Mouse (Mus musculus): ENCODE measurements around the gene Rfx1.

Gene Rfx1

DNA sequence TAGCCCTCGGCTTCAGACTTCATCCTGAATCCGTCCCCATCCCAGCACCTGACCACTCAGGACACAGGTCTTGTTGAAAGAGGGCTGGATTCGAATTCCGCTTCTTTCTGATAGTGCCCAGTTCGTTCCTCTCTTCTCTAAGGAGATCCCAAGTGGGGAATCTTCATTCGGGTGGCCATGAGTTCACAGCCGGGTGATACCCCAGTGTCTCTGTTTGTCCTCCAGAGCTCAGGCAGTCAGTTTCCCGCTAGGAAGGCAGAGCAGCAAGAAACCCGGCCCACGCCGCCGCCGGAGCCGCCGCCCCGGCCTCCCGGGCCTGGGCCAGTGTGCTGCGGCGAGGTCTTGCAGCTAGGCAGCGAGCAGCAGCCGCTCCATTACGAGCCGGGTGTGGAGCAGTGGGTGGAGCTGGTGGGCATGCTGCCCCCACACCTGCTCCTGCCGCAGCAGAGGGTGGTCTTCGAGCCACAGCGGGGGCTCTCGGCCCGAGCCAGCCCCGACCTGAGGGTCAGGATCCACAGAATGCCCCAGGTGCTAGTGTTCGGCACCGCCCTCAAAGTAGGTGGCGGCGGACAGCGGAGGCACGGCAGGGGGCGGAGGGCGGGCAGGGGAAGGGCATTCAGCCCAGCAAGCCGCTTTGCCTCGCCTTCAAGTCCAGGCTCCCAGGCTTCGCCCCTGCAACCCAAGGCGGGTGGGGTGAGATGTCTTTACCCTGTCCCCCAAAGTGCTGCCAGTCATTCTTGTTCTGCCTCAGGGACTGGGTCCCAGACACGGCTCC lies 17.9 kb downstream of the Rfx1 start:
- in situ Hi-C loops (cut with MboI; ENCODE audit: unreplicated experiment in 2 of 2): no loop called here

DNA sequence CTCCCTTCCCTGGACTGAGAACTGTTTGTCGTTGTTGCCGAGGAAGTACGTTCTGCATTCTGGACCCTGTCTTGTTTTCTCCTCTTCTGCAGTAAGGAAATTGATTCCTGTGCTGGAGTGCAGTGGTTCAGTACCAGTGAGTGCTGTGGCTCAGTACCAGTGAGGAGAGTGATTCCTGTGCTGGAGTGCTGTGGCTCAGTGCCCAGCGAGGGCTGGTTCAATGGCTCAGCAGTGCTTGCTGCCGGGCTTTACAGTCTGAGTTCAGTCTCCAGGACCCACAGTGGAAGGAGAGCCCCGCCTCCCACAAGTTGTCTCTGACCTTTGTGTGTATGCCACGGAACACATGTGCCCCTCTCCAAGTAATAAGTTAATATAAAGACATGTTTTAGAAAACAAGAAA lies 20.5 kb downstream of the Rfx1 start:
- in situ Hi-C loops (cut with MboI; ENCODE audit: unreplicated experiment in 2 of 2): no loop called here

DNA sequence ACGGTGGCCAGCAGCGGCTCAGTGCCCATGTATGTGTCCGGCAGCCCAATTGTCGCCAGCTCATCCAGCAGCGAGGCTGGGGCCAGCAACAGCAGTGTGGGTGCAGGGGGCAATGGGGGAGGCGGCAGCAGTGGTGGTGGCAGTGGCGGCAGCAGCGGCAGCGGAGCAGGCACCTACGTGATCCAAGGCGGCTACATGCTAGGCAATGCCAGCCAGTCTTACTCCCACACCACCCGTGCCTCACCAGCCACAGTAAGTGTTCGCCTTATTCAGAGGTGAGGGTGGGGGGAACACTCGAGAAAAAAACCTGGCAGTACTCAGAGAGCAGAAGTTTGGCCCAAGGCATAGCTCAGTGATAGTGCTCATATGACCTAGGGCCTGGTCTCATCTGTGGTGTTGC lies 21.2 kb downstream of the Rfx1 start:
- in situ Hi-C loops (cut with MboI; ENCODE audit: unreplicated experiment in 2 of 2): no loop called here

DNA sequence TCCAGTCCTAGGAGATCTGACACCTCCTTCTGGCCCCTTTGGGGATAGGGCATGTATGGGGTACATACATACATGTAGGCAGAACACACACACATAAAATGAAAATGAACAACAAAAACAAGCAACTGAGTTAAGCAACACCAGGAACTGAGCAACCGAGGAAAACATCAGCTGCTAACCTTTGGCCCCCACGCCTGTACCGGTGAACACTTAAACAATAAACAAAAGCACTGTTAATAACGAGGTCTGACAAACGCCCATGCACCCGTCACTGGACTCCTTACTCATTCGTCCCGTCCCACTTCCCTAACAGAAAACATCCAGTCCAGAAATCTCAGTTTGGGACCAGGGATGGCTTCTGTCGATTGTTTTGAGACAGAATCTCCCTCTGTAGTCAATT lies 22.6 kb downstream of the Rfx1 start:
- in situ Hi-C loops (cut with MboI; ENCODE audit: unreplicated experiment in 2 of 2): no loop called here

DNA sequence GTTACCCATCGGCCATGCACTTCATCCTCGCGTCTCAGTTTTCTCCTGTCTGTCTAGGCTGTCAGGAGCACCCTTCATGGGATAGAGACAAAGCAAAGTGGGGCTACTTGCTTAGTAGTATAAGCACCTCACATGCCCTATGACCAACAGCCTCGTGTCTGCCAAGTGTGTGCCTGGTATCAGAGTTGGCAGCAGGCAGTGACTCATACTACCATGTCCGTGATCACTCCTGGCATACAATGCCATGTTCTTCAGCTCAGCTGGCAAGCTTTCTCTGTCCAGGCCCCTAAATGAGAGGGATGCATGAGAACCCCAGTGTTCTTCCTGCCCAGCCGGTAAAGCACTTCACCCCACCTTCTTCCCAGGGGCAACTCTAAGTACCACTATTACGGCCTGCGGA lies 24.0 kb downstream of the Rfx1 start:
- in situ Hi-C loops (cut with MboI; ENCODE audit: unreplicated experiment in 2 of 2): no loop called here

DNA sequence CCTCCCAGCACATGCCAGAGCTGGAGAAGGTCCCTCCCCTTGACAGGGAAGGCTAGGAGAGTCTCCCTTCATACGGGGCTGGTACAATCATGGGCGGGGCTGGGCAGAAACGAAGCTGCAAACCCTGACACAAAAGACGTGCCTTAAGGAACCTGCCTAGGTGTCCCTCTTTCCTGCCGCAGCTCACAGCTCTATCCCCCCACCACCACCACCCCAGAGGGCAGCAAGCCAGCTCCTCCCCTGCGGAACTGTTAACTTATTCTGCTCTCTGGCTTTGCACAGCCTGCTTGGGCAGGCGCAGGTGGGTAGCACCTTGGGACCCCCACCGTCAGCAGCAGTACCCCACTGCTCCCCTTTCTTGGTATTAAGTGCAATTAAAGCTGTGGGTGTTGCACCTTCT lies 29.4 kb downstream of the Rfx1 start:
- in situ Hi-C loops (cut with MboI; ENCODE audit: unreplicated experiment in 2 of 2): loop anchor here in 1 of 2 experiments (5.0 kb wide), 1 partner anchor 54 kb away; the partner anchor contains the start of genes Il27ra and Rln3

DNA sequence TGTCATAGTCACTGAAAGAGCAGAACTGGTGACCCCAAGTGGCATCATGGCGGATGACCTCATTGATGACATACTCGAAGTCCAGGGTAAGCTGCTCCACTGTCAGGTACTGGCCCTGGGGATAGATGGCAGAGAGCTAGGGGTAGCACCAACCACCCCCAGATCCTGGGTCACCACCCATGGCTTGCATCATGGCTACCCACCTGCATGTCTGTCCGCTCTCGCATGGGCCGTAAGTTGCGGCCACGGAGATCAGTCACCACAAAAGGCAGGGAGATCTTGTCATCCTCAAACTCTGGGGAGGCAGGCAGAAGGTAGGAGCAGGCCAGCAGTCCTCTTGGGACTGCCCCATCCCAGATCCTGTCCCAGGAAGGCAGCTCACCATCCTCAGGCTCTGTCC lies 31.7 kb downstream of the Rfx1 start:
- in situ Hi-C loops (cut with MboI; ENCODE audit: unreplicated experiment in 2 of 2): loop anchor here in 1 of 2 experiments (5.0 kb wide), 1 partner anchor 56 kb away; the partner anchor contains the start of genes Il27ra and Rln3

DNA sequence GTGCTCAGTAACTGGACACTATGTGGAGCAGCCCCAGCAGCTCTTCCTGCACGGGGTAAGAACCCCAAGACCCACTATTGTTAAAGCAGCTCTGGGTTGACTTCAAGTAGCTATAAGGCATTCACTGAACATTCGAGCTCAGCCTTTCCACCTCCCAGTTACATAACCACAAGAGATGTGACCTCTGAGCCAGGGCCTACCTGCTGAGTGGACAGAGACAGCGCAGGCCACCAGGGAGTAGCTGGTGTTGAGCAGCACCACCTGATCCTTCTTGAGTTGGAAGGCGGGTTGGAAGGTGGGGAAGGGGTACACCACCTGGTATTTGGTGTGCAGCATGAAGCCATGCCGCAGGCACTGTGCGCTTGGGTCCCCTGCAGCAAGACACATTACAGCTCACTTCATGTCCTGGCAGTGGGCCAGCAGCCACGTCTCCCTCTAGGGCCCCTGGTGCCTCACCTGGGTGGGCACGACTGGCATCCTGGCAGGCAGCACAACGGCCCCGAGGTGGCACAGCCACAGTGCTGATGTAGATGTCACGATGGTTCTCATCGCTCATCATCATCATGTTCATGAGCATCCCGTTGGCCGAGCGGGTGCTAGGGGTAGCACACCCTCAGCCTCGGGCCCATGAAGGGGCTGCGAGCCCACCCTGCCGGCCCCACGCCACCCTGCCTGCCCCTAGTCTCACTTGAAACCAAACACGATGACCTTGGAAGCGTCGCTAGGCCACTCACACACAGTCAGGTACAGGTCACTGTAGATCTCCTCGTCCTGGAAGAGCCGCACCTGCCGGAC lies 35.0 kb downstream of the Rfx1 start:
- in situ Hi-C loops (cut with MboI; ENCODE audit: unreplicated experiment in 2 of 2): loop anchor here in 1 of 2 experiments (5.0 kb wide), 1 partner anchor 59 kb away; the partner anchor contains the start of genes Il27ra and Rln3

DNA sequence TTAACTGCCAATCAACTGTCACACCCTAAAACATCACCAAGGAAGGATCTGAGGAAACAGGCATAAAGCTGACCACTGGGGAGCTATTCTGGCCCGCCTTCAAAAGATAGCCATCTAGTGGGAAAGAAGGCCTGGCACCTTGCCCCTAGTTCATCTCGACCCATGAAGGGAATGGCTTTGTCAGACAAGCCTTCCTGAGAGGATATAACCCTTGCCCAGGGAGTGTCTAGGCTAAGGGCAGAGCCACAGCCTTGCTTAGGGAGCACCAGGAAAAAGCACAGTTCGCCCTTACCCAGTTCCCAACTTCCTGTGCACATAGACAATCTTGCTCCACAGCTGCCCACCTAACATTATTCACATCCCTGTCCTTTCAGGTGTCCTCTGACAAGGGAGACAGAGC lies 37.0 kb downstream of the Rfx1 start:
- in situ Hi-C loops (cut with MboI; ENCODE audit: unreplicated experiment in 2 of 2): loop anchor here in 1 of 2 experiments (5.0 kb wide), 1 partner anchor 61 kb away; the partner anchor contains the start of genes Il27ra and Rln3

DNA sequence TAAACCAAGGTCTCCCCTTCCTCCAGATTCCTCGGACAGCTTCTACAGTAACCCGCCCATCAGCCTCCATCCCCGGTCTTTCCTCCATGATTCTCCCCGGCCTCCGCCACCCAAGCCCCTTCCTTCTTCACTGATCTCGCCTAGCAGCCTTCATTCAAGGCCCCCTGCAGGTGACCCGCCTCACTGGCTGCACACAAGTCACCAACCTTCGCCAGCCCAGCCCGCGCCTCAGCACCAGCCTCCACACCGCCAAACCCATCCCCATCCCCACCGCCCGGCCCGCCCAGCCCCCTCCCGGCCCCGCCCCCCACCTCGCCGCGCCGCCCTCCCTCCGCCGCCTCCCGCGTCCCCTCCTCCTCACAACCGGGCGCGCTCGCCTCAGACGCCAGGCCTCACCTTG lies 37.6 kb downstream of the Rfx1 start:
- in situ Hi-C loops (cut with MboI; ENCODE audit: unreplicated experiment in 2 of 2): loop anchor here in 1 of 2 experiments (5.0 kb wide), 1 partner anchor 62 kb away; the partner anchor contains the start of genes Il27ra and Rln3

DNA sequence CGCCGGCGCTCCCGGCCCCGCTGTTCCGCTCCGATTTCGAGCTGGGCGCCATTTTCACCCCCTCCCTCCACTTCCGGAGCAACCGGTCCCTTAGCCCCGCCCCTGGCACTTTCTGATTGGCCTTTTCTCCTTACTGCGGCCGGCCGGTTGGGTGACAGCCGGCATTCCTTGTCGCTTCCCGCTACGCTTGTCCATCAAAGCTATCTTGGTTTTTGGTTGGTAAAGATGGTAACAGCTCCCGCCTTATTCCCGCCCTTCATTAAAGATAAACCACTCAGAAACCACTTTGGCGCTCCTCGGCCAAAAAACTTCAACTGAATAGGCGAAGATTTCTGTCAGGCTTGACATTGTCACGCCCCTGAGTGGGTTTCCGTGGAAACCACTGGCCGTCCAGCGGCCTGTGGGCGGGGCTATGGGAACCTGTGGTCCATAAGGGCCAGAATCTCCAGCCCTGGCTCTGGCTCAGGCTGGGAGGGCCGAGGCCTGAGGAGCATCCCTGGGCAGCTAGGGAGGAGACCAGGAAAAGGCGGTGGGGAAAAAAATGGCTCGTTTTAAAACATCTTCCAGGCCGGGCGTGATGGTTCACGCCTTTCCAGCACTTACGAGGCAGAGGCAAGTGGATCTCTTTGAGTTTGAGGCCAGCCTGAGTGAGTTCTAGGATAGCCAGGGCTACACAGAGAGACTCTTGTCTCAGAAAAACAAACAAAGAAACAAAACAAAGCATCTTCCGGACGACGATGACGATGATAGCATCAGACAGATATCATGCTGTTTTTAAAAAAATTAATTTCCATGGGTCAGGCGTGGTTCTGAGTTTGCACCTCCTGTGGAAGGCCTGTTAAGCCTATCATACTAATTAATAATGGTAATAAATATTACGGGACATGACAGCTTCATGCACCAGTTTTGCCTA lies 38.3 kb downstream of the Rfx1 start, which contains the start of gene Dcaf15:
Dcaf15 (minus strand) TSS at position 72 of the 913 bp plus-strand sequence.
- in situ Hi-C loops (cut with MboI; ENCODE audit: unreplicated experiment in 2 of 2): loop anchor here in 1 of 2 experiments (5.0 kb wide), 1 partner anchor 63 kb away; the partner anchor contains the start of genes Il27ra and Rln3

DNA sequence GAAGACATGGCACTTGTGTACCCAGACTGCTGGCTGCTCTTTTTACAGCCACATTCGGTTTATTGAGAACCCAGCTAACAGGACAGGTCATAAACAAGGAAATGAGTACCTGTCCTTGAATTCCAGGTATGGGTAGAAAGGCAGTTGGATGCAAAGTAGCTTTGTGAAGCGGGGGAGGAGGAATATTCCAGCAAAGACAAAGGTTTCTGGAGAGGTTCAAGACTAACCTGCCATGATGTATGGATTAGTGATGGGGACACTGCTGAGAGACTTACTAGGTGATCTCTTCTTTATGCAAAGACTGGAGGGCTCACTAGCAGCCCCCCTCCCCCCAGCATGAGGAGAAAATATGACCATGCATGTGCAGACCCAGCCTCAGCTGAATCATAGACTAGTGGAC lies 39.0 kb downstream of the Rfx1 start:
- in situ Hi-C loops (cut with MboI; ENCODE audit: unreplicated experiment in 2 of 2): no loop called here

DNA sequence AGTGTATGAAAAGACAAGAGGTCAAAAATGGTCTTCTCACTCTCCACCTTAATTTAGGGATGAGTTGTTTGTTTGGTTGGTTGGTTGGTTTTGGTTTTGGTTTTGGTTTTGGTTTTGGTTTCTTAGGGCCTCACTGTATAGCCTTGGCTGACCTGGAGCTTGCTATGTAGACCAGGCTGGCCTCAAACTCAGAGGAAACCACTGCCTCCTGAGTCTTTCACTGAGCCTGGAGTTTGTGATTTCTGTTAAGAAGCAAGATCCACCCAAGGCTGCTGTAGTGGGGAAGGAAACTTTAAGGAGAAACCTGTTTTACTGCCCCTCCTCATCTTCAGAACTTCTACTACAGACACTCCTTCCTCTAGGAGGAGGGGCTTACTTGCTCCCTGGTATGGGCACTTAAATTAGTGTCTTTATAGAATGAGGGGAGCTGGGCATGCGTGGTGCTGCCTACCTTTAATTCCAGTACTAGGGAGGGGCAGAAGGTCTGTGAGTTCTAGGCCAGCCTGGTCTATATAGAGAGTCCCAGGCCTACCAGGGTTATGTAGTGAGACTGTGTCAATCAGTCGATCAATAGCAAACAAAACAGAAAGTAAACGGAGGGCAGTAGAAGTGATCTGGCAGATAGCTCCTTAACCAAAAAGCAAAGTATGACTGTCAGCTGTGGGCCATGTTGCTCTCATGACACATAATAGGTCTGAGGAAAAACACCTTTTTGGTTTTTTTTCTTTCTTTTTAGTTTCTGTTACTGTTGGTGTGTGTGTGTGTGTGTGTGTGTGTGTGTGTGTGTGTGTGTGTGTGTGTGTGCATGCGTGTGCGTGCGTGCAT lies 39.8 kb downstream of the Rfx1 start:
- in situ Hi-C loops (cut with MboI; ENCODE audit: unreplicated experiment in 2 of 2): no loop called here

DNA sequence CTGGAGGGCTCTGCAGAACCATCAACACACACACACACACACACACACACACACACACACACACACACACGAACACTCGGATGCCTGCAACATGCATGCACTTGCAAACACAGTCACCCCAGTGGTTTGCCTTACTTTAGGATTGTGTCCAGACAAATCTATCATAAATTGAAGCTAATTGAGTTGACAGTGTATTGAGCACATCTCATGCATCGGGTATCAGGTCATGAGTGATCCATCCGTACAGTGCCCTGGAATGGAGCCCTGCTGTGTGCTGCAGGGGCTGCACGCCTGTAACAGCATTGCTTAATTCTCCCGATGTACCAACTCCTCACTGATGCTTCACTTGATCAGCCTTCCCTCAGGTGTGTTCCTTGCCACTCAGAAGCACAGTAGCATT lies 49.0 kb downstream of the Rfx1 start:
- in situ Hi-C loops (cut with MboI; ENCODE audit: unreplicated experiment in 2 of 2): no loop called here

DNA sequence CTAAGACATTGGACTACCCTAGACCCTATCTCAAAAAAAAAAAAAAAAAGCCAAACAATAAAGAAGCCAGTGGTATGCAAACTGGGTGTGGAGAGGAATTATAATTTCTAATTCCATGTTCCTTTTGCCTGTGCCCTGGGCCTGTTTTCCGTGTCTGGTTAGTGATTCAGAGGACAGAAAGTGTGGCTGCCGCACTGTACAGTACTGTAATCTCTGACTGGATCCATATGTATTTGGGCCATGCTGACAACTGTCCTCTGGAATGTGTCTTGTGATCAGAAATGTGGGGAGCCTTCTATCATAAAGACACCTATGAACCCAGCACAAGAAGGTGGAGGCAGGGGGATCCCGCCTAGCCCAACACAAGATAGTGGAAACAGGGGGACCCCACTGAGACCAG lies 55.5 kb downstream of the Rfx1 start:
- in situ Hi-C loops (cut with MboI; ENCODE audit: unreplicated experiment in 2 of 2): no loop called here

DNA sequence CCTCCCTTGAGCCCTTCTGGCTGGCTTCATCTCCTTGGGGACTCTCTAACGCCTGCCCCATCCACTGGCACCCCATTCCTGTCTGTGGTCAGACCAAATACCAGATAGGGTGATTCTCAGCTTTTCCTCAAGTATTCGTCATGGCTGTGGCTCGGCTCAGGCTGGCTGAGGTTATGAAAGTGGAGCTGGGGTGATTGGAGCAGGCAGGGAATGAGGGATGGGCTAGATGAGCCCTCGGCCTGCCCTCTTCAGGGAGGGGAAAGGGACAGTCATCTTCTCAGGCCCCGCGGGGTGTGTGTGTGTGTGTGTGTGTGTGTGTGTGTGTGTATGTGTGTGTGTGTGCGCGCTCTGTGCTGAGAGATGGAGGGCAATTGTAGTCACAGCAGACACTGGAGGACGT lies 59.0 kb downstream of the Rfx1 start, which contains the start of gene Podnl1:
Podnl1 (plus strand) TSS at position 334 of the 400 bp plus-strand sequence.
- in situ Hi-C loops (cut with MboI; ENCODE audit: unreplicated experiment in 2 of 2): no loop called here

DNA sequence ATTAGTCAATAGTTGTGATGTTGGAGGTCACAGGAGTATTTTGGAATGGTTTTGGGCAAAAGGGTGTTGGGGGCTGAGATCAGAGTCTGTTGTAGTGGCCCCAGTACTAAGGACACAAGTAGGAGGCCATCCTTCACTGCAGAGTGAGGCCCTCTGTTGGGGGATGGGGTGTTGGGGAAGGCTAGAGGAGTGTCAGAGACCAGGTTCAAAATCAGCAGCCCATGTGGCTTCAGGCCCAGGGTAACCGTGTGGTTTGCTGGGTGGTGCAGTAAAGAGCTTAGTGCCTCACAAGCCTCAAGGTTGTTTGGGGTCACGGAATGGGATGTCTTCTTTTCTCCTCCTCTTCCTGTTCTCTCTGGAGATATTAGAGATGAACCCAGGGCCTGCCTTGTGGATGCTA lies 60.1 kb downstream of the Rfx1 start:
- in situ Hi-C loops (cut with MboI; ENCODE audit: unreplicated experiment in 2 of 2): no loop called here

DNA sequence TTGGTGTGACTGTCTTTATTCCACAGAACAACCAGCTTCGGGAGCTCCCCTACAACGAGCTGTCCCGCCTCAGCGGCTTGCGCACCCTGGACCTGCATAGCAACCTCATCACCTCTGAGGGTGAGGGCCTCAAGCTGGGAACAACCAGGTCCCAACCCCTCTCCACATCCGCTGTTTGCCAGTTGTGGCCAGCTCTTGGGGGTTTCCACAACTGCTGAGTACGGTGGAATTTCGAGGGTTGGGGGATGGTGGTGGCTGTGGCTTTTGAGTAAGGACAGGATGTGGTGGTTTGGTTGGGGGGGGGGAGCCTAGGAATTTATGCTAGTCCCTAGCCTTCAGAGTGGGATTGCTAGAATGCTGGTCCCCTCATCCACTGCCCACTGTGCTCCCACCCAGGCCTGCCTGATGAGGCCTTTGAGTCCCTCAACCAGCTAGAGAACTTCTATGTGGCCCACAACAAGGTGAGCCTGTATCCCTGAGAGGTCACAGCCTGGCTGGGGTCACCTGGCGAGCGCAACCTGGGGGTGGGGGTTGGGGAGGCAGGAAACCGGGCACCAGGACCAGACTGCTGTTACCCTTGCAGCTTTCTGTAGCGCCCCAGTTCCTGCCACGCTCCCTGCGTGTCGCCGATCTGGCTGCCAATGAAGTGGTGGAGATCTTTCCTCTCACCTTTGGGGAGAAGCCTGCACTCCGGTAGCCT lies 60.7 kb downstream of the Rfx1 start:
- in situ Hi-C loops (cut with MboI; ENCODE audit: unreplicated experiment in 2 of 2): no loop called here

DNA sequence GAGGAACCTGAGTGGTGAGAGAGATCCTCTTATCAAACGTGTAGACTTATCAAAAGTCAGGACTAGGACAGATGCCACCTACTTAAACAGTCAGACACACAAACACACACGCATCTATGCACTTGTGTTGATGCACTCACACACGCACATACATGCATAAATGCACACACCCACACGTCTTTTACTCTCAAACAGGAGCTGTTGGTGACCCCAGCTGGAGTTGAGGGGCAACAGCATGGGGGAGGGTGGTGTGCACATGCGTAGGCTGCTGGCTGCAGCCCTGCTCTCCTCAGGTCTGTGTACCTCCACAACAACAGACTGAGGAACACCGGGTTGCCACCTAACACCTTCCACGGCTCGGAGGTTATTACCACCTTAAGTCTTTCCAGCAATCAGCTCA lies 61.6 kb downstream of the Rfx1 start:
- in situ Hi-C loops (cut with MboI; ENCODE audit: unreplicated experiment in 2 of 2): no loop called here
